Mouse (Mus musculus): ENCODE data around the gene Rab3d. TPM values are rescaled to one million over a fixed set of nuclear protein-coding genes. Genes with fewer than 3 reads are reported as not detected.
A peak's percentile ranks its signal among the peaks of the same experiment; 100 is the strongest.

Gene Rab3d
- polyA plus RNA-seq, 1 experiment from 2014 or later: 10.8 TPM

DNA sequence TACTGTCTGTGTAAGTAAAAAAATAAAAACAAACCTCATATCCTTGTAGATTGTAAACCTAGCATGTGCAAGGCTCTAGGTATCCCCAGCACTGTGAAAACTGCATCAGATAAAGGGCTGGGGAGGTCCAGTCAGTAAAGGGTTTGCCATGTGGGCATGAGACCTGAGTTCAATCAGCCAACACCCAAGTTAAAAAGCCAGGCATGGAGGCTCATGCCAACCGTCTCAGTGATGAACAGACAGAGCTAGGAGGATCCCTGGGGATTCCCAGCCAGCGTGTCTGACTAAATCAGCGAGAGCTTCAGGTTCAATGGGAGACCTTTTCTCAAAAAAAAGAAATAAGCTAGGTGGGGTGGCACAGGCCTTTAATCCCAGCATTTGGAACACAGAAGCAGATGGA, 7.0 kb upstream of the Rab3d start:
- H3K4me2 ChIP-seq (replicated peaks): no peak overlapping the region
- whole genome bisulfite sequencing: 83% methylated on average over 3 of the region's 3 CpGs
- no peak overlapping the region for H3K27ac ChIP-seq
- H3K36me3 ChIP-seq: 0 out of 2 replicates have a peak, but pooled peaks cover 4% of the 10 kb centered on the region
- no peak for ATAC-seq
- no peak overlapping the region for H3K9ac ChIP-seq (replicated peaks)
- H3K4me1 ChIP-seq (replicated peaks): peaks cover 18% of the 10 kb centered on the region
- H3K9me3 ChIP-seq: no peaks in the 10 kb centered on the region
- H3K27me3 ChIP-seq: no peaks in the 10 kb centered on the region
- no peak overlapping the region for H3K4me3 ChIP-seq (replicated peaks)

DNA sequence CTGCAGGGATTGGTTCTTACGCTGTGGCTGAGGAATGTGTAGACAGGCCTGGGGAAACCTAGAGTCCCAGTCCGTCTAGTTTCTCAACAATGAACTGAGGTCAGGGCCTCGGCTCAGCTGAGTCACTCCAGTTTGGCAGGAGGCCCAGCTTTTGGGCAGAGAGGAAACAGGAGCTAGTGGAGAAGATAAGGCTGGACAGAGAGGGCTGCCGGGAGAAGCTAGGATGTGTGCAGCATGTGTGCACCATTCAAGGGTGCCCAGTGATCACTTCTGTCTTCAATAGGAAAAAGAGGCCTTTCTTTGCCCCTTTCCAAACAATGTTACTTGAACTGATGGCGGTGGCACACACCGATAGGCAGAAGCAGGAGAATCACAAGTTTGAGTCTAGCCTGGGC, 6.1 kb upstream of the Rab3d start:
- Histone ChIP-seq H3K27me3 (no peaks in the 10 kb centered on the region), H3K4me2 (replicated peaks) (no peak overlapping the region), H3K9me3 (no peaks in the 10 kb centered on the region), H3K36me3 (0 out of 2 replicates have a peak, but pooled peaks cover 4% of the 10 kb centered on the region), H3K27ac (no peak overlapping the region), H3K4me1 (replicated peaks) (peaks cover 18% of the 10 kb centered on the region), H3K9ac (replicated peaks) (no peak overlapping the region), H3K4me3 (replicated peaks) (no peak overlapping the region)
- WGBS: 83% methylated on average over 6 of the region's 6 CpGs
- ATAC-seq: no peak

DNA sequence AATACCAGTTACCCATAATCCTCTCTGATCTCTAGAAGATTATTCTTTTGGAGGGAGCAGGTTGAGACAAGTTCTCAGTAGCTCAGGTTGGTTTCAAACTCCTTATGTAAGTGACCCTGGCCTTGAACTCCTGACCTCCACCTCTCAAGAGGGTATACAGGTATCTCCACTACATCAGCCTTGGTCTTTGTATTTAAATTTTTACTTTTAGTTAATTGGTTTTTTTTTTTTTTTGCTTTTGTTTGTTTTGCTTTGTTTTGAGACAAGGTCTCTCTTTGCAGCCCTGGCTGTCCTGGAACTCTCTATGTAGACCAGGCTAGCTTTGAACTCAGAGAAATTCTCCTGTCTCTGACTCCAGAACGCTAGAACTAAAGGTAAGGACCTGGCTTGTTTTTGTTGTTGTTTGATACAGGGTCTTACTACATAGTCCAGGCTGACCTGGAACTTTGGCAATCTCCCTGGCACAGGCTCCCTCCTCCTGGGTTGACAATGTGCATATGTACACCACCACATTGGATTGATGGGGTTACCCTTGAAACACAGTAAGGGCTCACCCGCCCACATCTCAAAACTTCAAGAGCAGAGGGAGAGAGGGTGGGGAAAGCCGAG, 5.6 kb upstream of the Rab3d start:
- H3K27ac ChIP-seq: no peak overlapping the region
- no peaks in the 10 kb centered on the region for H3K27me3 ChIP-seq
- no peak overlapping the region for H3K4me2 ChIP-seq (replicated peaks)
- H3K36me3 ChIP-seq: 0 out of 2 replicates have a peak, but pooled peaks cover 4% of the 10 kb centered on the region
- peaks cover 18% of the 10 kb centered on the region for H3K4me1 ChIP-seq (replicated peaks)
- ATAC-seq: no peak
- no peak overlapping the region for H3K4me3 ChIP-seq (replicated peaks)
- H3K9me3 ChIP-seq: no peaks in the 10 kb centered on the region
- 82% methylated on average over 3 of the region's 3 CpGs for WGBS
- no peak overlapping the region for H3K9ac ChIP-seq (replicated peaks)

DNA sequence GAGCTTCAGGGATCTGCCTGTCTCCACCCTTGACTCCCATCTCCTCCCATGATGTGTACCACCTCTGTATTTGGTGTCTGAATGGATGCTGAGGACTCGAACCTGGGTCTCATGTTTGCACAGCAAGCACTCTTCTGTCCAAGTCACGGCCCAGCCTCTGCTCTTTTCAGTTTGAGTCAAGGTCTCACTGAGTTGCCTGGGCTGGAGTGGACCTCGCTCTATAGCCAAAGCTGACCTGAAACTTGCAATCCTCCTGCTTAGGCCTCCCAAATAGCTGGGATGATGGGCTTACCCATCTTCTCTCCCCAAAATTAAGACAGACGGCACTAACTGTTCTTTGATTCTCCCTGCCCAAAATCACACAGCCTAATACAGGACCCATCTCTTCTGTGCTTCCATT, 5.0 kb upstream of the Rab3d start:
- no peak overlapping the region for H3K9ac ChIP-seq (replicated peaks)
- no peak overlapping the region for H3K27ac ChIP-seq
- no peak for ATAC-seq
- 0 out of 2 replicates have a peak, but pooled peaks cover 4% of the 10 kb centered on the region for H3K36me3 ChIP-seq
- no peaks in the 10 kb centered on the region for H3K27me3 ChIP-seq
- H3K9me3 ChIP-seq: no peaks in the 10 kb centered on the region
- H3K4me1 ChIP-seq (replicated peaks): peaks cover 22% of the 10 kb centered on the region
- H3K4me2 ChIP-seq (replicated peaks): no peak overlapping the region
- H3K4me3 ChIP-seq (replicated peaks): no peak overlapping the region
- 98% methylated on average over 4 of the region's 4 CpGs for WGBS

DNA sequence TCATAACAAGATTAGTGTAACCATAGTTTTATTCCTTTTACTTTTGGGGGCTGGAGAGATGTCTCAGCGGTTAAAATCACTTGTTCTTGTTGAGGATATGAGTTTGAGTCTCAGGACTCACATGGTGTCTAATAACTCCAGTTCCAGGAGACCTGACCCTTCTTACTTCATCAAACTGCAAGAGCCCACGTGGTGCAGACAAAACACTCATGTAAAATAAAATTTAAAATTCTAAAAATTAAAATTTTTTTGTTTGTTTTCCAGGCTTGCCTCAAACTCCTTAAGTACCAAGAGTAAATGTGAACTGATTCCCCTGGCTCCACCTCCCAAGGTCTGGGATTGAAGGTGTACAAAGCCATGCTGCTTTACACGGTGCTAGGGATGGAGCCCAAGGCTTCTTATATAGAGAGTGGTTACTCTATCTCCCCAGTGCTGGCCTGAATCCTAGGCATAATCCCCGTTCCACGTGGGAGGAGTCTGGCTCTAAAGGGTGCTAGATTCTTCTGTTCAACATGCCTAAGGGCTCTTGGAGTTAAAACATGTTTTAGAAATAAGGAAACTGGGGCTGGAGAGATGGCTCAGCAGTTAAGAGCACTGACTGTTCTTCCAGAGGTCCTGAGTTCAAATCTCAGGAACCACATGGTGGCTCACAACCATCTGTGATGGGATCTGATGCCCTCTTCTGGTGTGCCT, 846 bp upstream of the Rab3d start:
- ATAC-seq: no peak; the same call in 1 of the 2 replicates
- H3K27me3 ChIP-seq: peaks cover 26% of the 10 kb centered on the region
- 21% methylated on average over 5 of the region's 5 CpGs for WGBS
- no peak overlapping the region for H3K27ac ChIP-seq
- no peaks in the 10 kb centered on the region for H3K9me3 ChIP-seq
- peak overlapping the region; percentile 64 for H3K4me3 ChIP-seq (replicated peaks)
- H3K9ac ChIP-seq (replicated peaks): no peak overlapping the region
- peaks cover 14% of the 10 kb centered on the region; the same call in 1 of the 2 replicates for H3K4me1 ChIP-seq (replicated peaks)
- H3K4me2 ChIP-seq (replicated peaks): peak overlapping the region; percentile 88
- H3K36me3 ChIP-seq: 0 out of 2 replicates have a peak, but pooled peaks cover 4% of the 10 kb centered on the region

DNA sequence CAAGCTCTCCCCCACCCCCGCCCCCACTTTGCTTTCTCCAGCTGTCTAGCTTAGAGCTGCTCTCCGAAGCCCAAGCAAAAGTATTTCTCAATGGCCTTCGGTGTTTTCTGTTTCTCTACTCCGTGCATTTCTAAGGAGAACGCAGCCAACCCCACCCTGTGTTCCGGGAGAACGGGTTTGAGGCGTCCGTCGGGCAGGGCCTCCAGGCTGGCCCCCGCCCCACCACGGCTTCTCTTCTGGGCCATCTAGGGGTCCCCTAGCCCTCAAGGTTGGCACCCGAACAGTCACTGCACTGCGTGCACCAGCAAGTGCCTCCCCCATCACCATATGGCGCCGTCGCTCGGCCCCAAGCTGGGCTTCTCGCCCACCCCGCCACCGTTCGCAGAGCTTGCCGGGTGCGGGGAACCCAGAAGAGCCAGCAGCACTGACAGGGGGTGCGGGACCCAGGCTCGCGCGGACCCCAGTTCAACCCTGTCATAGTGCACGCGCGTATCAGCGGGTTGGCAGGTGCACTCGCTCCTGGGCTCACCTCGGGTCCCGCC, 428 bp downstream of the Rab3d start:
- Histone ChIP-seq H3K9ac (replicated peaks) (peak overlapping the region; percentile 76), H3K36me3 (0 out of 2 replicates have a peak, but pooled peaks cover 4% of the 10 kb centered on the region), H3K9me3 (no peaks in the 10 kb centered on the region), H3K27me3 (peaks cover 26% of the 10 kb centered on the region), H3K4me1 (replicated peaks) (peaks cover 14% of the 10 kb centered on the region; the same call in 1 of the 2 replicates), H3K4me2 (replicated peaks) (peak overlapping the region; percentile 88), H3K4me3 (replicated peaks) (peak overlapping the region; percentile 64), H3K27ac (peak overlapping the region; percentile 30; the same call in 1 of the 2 replicates)
- WGBS: 2% methylated on average over 35 of the region's 35 CpGs
- no peak; the same call in 1 of the 2 replicates for ATAC-seq

DNA sequence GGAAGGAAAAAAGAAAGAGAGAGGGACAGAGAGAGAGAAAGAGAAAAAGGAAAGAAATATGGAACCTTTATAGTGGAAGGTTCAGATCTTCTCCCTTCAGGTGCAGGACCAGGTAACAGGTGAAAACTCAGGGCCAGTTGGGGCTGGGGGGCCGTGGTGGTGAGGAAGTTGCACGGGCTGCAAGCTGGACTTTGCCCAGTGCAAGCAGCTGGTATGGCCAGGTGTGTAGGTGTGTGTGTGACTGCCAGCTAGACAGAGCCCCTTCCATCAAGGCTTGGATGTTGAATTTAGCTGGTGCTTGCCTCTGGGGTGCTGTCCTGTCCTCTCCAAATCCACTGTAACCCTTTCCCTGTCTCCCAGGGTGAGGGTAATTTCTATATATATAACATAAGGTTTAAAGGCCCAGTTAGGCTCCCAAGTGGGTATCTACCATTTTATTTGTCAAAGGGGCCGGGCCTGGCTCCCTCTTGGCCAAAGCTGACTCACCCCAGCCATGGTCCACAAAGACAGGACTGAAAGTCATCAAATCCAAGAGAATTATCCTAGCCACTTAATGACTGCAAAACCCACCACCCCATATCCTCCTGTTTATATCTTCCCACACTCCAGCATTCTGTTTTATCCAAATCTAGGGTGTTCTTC, 1.0 kb downstream of the Rab3d start:
- H3K4me2 ChIP-seq (replicated peaks): peak overlapping the region; percentile 88
- H3K36me3 ChIP-seq: 0 out of 2 replicates have a peak, but pooled peaks cover 4% of the 10 kb centered on the region
- H3K9ac ChIP-seq (replicated peaks): peak overlapping the region; percentile 76
- H3K4me3 ChIP-seq (replicated peaks): peak overlapping the region; percentile 64
- peaks cover 14% of the 10 kb centered on the region; the same call in 1 of the 2 replicates for H3K4me1 ChIP-seq (replicated peaks)
- no peaks in the 10 kb centered on the region for H3K9me3 ChIP-seq
- H3K27ac ChIP-seq: 0 out of 2 replicates have a peak overlapping the region, but pooled peaks have one; percentile 30
- 78% methylated on average over 3 of the region's 3 CpGs for WGBS
- H3K27me3 ChIP-seq: peaks cover 26% of the 10 kb centered on the region
- no peak for ATAC-seq

DNA sequence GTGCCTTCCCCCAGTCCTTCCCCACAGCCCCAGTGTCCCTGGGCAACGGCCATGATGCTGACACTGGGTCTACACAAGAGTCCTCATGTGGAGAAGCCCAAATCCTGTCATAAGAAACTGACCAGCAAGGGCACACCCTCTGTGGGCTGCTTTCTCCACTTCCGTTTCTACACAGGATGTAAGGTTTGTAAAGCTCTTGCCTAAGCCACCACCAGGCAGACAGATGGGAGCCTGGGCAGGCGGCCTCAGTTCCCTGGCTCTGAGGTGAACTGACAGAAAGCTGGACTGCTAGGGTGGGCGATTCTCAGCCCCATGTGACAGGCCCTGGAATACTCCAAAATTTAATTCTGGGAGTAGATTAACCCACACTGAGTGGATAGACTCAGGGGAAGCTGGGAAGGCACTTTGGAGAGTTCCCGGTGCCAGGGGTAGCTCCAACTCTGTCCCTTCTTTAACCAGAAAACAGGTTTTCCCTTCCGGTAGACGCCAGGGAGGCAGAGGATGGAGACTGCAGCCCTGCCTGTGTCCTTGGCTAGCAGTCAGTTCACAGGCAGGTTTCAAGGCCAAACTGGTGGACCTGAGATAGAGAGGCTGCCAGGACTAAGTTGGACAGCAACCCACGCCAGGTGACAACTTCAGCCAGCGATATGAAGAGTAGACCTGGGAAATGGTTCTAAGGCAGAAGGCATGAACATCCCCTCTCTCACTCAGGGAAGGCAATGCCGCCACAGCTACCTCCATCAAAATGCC, 8.3 kb downstream of the Rab3d start:
- Histone ChIP-seq H3K27ac (no peak overlapping the region), H3K27me3 (no peaks in the 10 kb centered on the region), H3K4me1 (replicated peaks) (no peaks in the 10 kb centered on the region), H3K9me3 (no peaks in the 10 kb centered on the region), H3K9ac (replicated peaks) (no peak overlapping the region), H3K4me2 (replicated peaks) (no peak overlapping the region), H3K36me3 (no peaks in the 10 kb centered on the region), H3K4me3 (replicated peaks) (no peak overlapping the region)
- WGBS: 85% methylated on average over 10 of the region's 10 CpGs
- no peak for ATAC-seq

DNA sequence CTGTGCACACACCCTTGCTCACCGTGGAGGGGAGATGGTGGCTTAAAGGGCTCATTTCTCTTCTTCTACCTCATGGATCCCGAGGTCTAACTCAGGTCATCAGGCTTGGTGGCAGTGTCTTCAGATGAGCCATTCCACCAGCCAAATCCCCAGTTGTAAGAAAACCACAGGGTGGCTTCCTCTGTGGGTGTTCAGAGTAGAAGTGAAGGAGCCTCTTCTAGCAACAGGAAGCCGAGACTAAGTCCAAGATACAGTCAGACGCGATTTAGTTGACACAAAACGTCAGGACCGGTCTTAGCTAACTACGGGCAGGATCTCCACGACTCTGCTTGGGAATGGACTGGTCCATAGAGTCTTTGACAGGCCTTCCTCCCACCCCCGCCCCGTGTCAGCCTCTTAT, 9.8 kb downstream of the Rab3d start:
- Histone ChIP-seq H3K4me2 (replicated peaks) (no peak overlapping the region), H3K27me3 (no peaks in the 10 kb centered on the region), H3K4me1 (replicated peaks) (no peaks in the 10 kb centered on the region), H3K27ac (no peak overlapping the region), H3K36me3 (no peaks in the 10 kb centered on the region), H3K4me3 (replicated peaks) (no peak overlapping the region), H3K9me3 (no peaks in the 10 kb centered on the region), H3K9ac (replicated peaks) (no peak overlapping the region)
- WGBS: 81% methylated on average over 11 of the region's 11 CpGs
- ATAC-seq: no peak

DNA sequence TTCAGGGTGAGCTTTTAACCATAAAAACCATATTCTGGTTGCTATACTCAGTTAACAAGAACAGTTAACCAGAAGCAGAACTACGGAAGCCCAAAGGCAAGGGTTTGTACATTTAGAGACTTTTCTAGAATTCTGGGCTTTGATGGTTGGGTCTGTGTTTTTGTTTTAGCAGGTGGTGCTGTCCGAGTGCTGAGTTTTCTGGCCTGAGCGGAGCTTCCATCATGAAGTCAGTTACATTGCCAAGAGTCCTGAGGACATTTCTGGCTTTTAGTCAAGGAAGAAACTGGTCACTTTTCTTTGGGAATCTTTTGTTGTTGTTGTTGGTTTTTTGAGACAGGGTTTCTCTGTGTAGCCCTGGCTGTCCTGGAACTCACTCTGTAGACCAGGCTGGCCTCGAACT, 14.0 kb downstream of the Rab3d start:
- ATAC-seq: no peak
- H3K9ac ChIP-seq (replicated peaks): no peak overlapping the region

DNA sequence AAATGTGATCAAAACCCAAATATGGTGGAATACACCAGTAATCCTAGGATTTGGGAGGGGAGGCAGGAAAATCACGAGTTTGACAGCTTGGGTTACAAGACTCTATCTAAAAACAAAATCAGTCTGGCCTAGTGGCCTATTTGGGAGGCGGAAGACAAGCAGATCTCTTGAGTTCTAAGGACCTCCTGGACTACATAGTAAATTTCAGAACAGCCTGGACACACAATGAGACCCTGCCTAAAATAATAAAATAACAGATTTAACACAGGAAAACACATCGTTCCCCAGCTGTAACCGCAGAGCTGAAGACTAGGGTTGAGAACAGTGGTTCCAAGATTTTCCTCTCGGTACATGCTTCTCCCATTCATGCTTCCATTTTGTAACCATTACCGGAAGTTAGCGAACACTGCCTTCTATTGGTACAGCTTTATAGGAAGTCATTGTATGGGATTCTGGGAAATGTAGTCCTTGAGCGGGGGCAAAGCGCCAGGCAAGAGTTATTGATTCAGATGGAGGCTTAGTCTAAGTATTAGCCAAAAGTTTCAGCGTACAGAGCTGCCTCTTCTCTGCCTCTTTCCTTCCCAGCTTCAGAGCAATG, 16.7 kb downstream of the Rab3d start:
- Histone ChIP-seq H3K36me3 (no peaks in the 10 kb centered on the region), H3K27ac (no peak overlapping the region; the same call in 1 of the 2 replicates), H3K9ac (replicated peaks) (no peak overlapping the region), H3K4me2 (replicated peaks) (peak overlapping the region; percentile 57), H3K27me3 (peaks cover 24% of the 10 kb centered on the region), H3K4me3 (replicated peaks) (peak overlapping the region; percentile 45), H3K9me3 (no peaks in the 10 kb centered on the region), H3K4me1 (replicated peaks) (peaks cover 4% of the 10 kb centered on the region; the same call in 1 of the 2 replicates)
- 16% methylated on average over 10 of the region's 10 CpGs for WGBS
- ATAC-seq: peak; percentile 94

More for the DNA sequence above, 14.0 kb downstream of the Rab3d start:
- WGBS: 82% methylated on average over 4 of the region's 4 CpGs
- Histone ChIP-seq H3K27me3 (peaks cover 14% of the 10 kb centered on the region), H3K4me3 (replicated peaks) (no peak overlapping the region), H3K9me3 (no peaks in the 10 kb centered on the region), H3K27ac (no peak overlapping the region), H3K4me1 (replicated peaks) (peaks cover 4% of the 10 kb centered on the region; the same call in 1 of the 2 replicates), H3K36me3 (no peaks in the 10 kb centered on the region), H3K4me2 (replicated peaks) (no peak overlapping the region)
